Mouse (Mus musculus): ENCODE results near the gene Ndufv3. TPM values are rescaled to one million over a fixed set of nuclear protein-coding genes. Genes with fewer than 3 reads are reported as not detected.
A peak's percentile ranks its signal among the peaks of the same experiment; 100 is the strongest.

The Ndufv3 gene
- polyA plus RNA-seq, 1 experiment from 2014 or later: 337 TPM

GRCm38 (mm10) chr17:31563632-31564014 lies 43.7 kb downstream of the Ndufv3 start:
- Histone ChIP-seq H3K9me3 (no peaks in the 10 kb centered on the region), H3K4me3 (replicated peaks) (peak overlapping the region; percentile 40), H3K27me3 (replicated peaks) (no peaks in the 10 kb centered on the region), H3K4me1 (peaks cover 20% of the 10 kb centered on the region), H3K9ac (0 out of 2 replicates have a peak overlapping the region, but pooled peaks have one; percentile 5), H3K4me2 (peak overlapping the region; percentile 52), H3K27ac (peak overlapping the region; percentile 83), H3K36me3 (no peaks in the 10 kb centered on the region)
- no peak for ATAC-seq (ENCODE audit: insufficient read depth, low FRiP score, low read depth)
- 14% methylated on average over 12 of the region's 12 CpGs for WGBS

GRCm38 (mm10) chr17:31564015-31564857 lies 44.3 kb downstream of the Ndufv3 start, which contains the start of gene Pknox1:
Gene Pknox1, plus strand, starts transcription at chr17:31564734.
- Histone ChIP-seq H3K27me3 (replicated peaks) (no peaks in the 10 kb centered on the region), H3K4me2 (peak within 1 kb of the TSS; percentile 72), H3K4me1 (peaks cover 24% of the 10 kb centered on the region), H3K27ac (peak within 1 kb of the TSS; percentile 96), H3K4me3 (replicated peaks) (peak within 1 kb of the TSS; percentile 66), H3K36me3 (no peaks in the 10 kb centered on the region), H3K9ac (peak within 1 kb of the TSS; percentile 92), H3K9me3 (no peaks in the 10 kb centered on the region)
- under 1% methylated on average over 25 of the region's 72 CpGs for WGBS
- peak; percentile 93 for ATAC-seq (ENCODE audit: insufficient read depth, low FRiP score, low read depth)

DNA sequence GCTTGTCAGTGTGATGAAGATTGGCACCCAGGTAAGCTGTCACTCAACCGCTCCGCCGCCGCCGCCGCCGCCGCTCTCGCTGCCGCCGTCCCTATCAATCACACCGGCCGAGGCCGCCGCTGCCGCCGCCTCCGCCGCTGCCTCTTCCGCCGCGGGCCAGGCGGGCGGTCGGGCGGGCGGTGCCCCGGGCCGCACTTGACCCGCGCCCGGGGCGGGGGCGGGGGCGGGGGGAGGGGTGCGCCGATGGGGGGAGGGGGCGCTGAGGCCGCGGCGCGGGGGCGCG lies 44.9 kb downstream of the Ndufv3 start:
- H3K36me3 ChIP-seq: no peaks in the 10 kb centered on the region
- H3K4me1 ChIP-seq: peaks cover 24% of the 10 kb centered on the region
- 0% methylated on average over 9 of the region's 44 CpGs for WGBS
- H3K4me3 ChIP-seq (replicated peaks): peak overlapping the region; percentile 66
- H3K4me2 ChIP-seq: peak overlapping the region; percentile 72
- H3K9me3 ChIP-seq: no peaks in the 10 kb centered on the region
- H3K9ac ChIP-seq: peak overlapping the region; percentile 92
- peak overlapping the region; percentile 96 for H3K27ac ChIP-seq
- no peaks in the 10 kb centered on the region for H3K27me3 ChIP-seq (replicated peaks)
- no peak for ATAC-seq (ENCODE audit: insufficient read depth, low FRiP score, low read depth)

DNA sequence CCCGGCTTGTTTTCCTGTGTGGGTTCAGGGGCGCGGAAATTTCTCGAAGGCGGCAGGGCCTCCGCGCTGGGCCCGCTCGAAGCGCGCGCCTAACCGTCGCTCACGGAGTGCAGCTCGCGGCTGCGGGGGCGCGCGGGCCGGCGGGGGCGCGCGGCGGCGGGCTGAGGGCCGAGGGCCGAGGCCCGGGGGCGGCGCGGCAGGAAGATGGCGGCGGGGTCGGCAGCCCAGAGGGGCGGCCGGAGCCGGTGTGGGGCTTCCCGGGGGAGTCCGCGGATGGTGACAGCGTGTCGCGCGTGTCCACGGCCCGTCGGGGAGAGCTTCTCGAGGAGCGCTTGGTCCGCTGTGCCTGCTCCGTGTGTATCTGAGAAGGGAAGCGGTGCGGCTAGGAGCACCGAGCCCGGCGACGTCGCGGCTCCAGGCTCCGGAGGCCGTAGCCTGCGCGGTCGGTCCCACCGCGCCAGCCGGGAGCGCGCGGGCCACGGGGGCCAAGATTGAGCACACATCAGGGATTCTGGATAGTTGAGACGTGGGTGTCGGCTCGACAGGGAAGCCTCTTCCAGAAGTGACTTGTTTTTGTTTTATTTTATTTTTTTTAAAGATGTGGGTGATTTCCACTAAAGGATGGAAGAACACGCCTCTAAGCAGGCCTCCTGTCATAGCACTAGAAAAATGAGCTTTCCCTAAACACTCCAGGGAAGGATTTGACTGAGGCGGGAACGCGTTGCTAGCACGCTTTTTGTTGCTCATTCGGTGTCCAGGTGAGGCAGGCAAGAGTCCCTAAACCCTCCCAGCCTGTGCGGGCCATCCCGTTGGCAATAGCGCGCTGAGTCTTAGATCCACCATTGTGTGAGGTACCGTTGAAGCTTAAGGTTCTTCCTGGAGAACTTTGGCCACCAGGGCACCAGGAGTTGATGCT lies 45.5 kb downstream of the Ndufv3 start:
- Histone ChIP-seq H3K9me3 (no peaks in the 10 kb centered on the region), H3K4me3 (replicated peaks) (peak overlapping the region; percentile 66), H3K4me2 (peak overlapping the region; percentile 72), H3K27ac (peak overlapping the region; percentile 96), H3K4me1 (peaks cover 24% of the 10 kb centered on the region), H3K36me3 (no peaks in the 10 kb centered on the region), H3K27me3 (replicated peaks) (no peaks in the 10 kb centered on the region), H3K9ac (peak overlapping the region; percentile 92)
- under 1% methylated on average over 72 of the region's 88 CpGs for WGBS
- peak; percentile 37 for ATAC-seq (ENCODE audit: insufficient read depth, low FRiP score, low read depth)

GRCm38 (mm10) chr17:31566276-31566675 lies 46.4 kb downstream of the Ndufv3 start:
- Histone ChIP-seq H3K9ac (0 out of 2 replicates have a peak overlapping the region, but pooled peaks have one; percentile 92), H3K4me2 (peak overlapping the region; percentile 72), H3K27ac (no peak overlapping the region), H3K36me3 (no peaks in the 10 kb centered on the region), H3K4me1 (peaks cover 24% of the 10 kb centered on the region), H3K4me3 (replicated peaks) (peak overlapping the region; percentile 66), H3K9me3 (no peaks in the 10 kb centered on the region), H3K27me3 (replicated peaks) (no peaks in the 10 kb centered on the region)
- WGBS: 60% methylated on average over 6 of the region's 6 CpGs
- ATAC-seq (ENCODE audit: insufficient read depth, low FRiP score, low read depth): no peak

GRCm38 (mm10) chr17:31569756-31570155 lies 49.8 kb downstream of the Ndufv3 start:
- Histone ChIP-seq H3K9me3 (no peaks in the 10 kb centered on the region), H3K4me2 (no peak overlapping the region), H3K9ac (no peak overlapping the region), H3K4me1 (peaks cover 18% of the 10 kb centered on the region), H3K36me3 (no peaks in the 10 kb centered on the region), H3K27me3 (replicated peaks) (no peaks in the 10 kb centered on the region), H3K27ac (no peak overlapping the region), H3K4me3 (replicated peaks) (no peak overlapping the region)
- ATAC-seq (ENCODE audit: insufficient read depth, low FRiP score, low read depth): no peak
- 84% methylated on average over 1 of the region's 1 CpGs for whole genome bisulfite sequencing

- Histone ChIP-seq H3K4me1 (peaks cover 18% of the 10 kb centered on the region), H3K4me3 (replicated peaks) (no peak overlapping the region), H3K27ac (no peak overlapping the region), H3K9me3 (no peaks in the 10 kb centered on the region), H3K4me2 (no peak overlapping the region), H3K27me3 (replicated peaks) (no peaks in the 10 kb centered on the region), H3K36me3 (no peaks in the 10 kb centered on the region), H3K9ac (no peak overlapping the region)
- peak; percentile 80; the same call in 1 of the 2 replicates for ATAC-seq (ENCODE audit: insufficient read depth, low FRiP score, low read depth)
- 76% methylated on average over 9 of the region's 9 CpGs for WGBS
Observed at GRCm38 (mm10) chr17:31570321-31570925, 50.5 kb downstream of the Ndufv3 start.

DNA sequence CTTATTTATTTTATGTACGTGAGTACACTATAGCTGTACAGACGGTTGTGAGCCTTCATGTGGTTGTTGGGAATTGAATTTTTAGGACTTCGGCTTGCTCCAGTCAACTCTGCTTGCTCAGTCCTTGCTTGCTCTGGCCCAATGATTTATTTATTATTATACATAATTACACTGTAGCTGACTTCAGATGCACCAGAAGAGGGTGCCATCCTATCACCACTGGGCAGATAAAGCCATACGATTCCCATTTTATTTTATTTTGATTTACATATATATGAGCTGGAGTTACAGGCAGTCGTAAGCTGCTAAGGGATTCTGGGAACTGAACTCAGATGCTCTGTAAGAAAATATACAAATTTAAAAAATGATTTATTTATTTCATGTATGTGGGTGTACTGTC lies 51.8 kb downstream of the Ndufv3 start:
- H3K27me3 ChIP-seq (replicated peaks): no peaks in the 10 kb centered on the region
- H3K9ac ChIP-seq: no peak overlapping the region
- no peak overlapping the region for H3K4me2 ChIP-seq
- no peak for ATAC-seq (ENCODE audit: insufficient read depth, low FRiP score, low read depth)
- H3K36me3 ChIP-seq: no peaks in the 10 kb centered on the region
- no peak overlapping the region for H3K4me3 ChIP-seq (replicated peaks)
- no peak overlapping the region for H3K27ac ChIP-seq
- peaks cover 10% of the 10 kb centered on the region for H3K4me1 ChIP-seq
- H3K9me3 ChIP-seq: no peaks in the 10 kb centered on the region
- WGBS: 88% methylated on average over 5 of the region's 5 CpGs

GRCm38 (mm10) chr17:31574662-31575061 lies 54.7 kb downstream of the Ndufv3 start:
- no peak overlapping the region for H3K4me3 ChIP-seq (replicated peaks)
- peak; percentile 51; the same call in 1 of the 2 replicates for ATAC-seq (ENCODE audit: insufficient read depth, low FRiP score, low read depth)
- no peaks in the 10 kb centered on the region for H3K36me3 ChIP-seq
- no peak overlapping the region for H3K9ac ChIP-seq
- 70% methylated on average over 7 of the region's 7 CpGs for WGBS
- no peaks in the 10 kb centered on the region for H3K9me3 ChIP-seq
- H3K27ac ChIP-seq: no peak overlapping the region
- no peaks in the 10 kb centered on the region for H3K27me3 ChIP-seq (replicated peaks)
- H3K4me1 ChIP-seq: no peaks in the 10 kb centered on the region
- H3K4me2 ChIP-seq: no peak overlapping the region

GRCm38 (mm10) chr17:31576394-31577175 lies 56.7 kb downstream of the Ndufv3 start:
- no peaks in the 10 kb centered on the region for H3K36me3 ChIP-seq
- ATAC-seq (ENCODE audit: insufficient read depth, low FRiP score, low read depth): no peak
- no peak overlapping the region for H3K4me3 ChIP-seq (replicated peaks)
- H3K27me3 ChIP-seq (replicated peaks): no peaks in the 10 kb centered on the region
- 0 out of 2 replicates have a peak, but pooled peaks cover 3% of the 10 kb centered on the region for H3K4me1 ChIP-seq
- WGBS: 71% methylated on average over 10 of the region's 10 CpGs
- no peak overlapping the region for H3K27ac ChIP-seq
- no peak overlapping the region for H3K4me2 ChIP-seq
- no peaks in the 10 kb centered on the region for H3K9me3 ChIP-seq
- H3K9ac ChIP-seq: no peak overlapping the region

DNA sequence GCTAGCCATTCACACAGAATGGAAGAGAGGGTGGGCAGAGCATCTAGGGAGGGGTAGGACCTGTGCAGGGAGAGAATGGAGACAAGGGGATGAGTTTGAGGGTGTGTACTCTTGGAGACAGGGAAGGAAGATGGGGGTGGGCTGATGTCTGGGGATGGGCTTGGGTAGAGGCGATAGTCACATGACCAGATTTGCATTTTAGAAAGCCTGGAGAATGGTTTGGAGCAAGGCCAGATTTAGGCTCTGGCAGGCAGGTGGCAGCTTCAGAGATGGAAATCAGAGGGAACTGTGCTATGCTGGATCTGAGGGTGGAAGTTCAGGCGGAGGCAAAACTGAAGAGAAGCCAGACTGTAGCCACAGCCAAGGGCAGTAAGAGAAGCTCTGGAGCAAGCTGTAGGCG lies 60.4 kb downstream of the Ndufv3 start:
- H3K9me3 ChIP-seq: no peaks in the 10 kb centered on the region
- no peak overlapping the region for H3K9ac ChIP-seq
- peaks cover 7% of the 10 kb centered on the region; the same call in 1 of the 2 replicates for H3K36me3 ChIP-seq
- WGBS: 62% methylated on average over 3 of the region's 3 CpGs
- H3K4me2 ChIP-seq: no peak overlapping the region
- ATAC-seq (ENCODE audit: insufficient read depth, low FRiP score, low read depth): no peak
- no peaks in the 10 kb centered on the region for H3K27me3 ChIP-seq (replicated peaks)
- H3K4me1 ChIP-seq: 0 out of 2 replicates have a peak, but pooled peaks cover 5% of the 10 kb centered on the region
- no peak overlapping the region for H3K27ac ChIP-seq
- H3K4me3 ChIP-seq (replicated peaks): no peak overlapping the region
